Mouse (Mus musculus) retina, embryonic 14.5 days (tissue): ENCODE data around the gene Tenm2.

Experiments
- DNase-seq: peaks from one replicate; pipeline ENCODE4 v3.0.0-alpha.2; 2015; ENCODE audit warnings: low spot score

Gene Tenm2

GRCm38 (mm10) chr11:37079403-37079802 lies 156.4 kb downstream of the Tenm2 start:
- no peak for DNase-seq

- no peak for DNase-seq
Measured at GRCm38 (mm10) chr11:37076989-37077598, 158.7 kb downstream of the Tenm2 start.

- DNase-seq: no peak
Measured at GRCm38 (mm10) chr11:37075349-37075748, 160.4 kb downstream of the Tenm2 start.

- no peak for DNase-seq
Measured at GRCm38 (mm10) chr11:37065459-37065858, 170.3 kb downstream of the Tenm2 start.

GRCm38 (mm10) chr11:37046671-37047070 lies 189.1 kb downstream of the Tenm2 start:
- no peak for DNase-seq

- peak; percentile 9 for DNase-seq
Measured at GRCm38 (mm10) chr11:37041259-37041658, 194.5 kb downstream of the Tenm2 start.

- no peak for DNase-seq
Measured at GRCm38 (mm10) chr11:37039283-37039682, 196.5 kb downstream of the Tenm2 start.

GRCm38 (mm10) chr11:37031305-37032055 lies 204.3 kb downstream of the Tenm2 start:
- DNase-seq: no peak

GRCm38 (mm10) chr11:37011900-37012299 lies 223.9 kb downstream of the Tenm2 start:
- no peak for DNase-seq

- no peak for DNase-seq
Measured at GRCm38 (mm10) chr11:37009243-37009642, 226.5 kb downstream of the Tenm2 start.

GRCm38 (mm10) chr11:36997668-36998067 lies 238.1 kb downstream of the Tenm2 start:
- DNase-seq: no peak

GRCm38 (mm10) chr11:36990895-36991294 lies 244.9 kb downstream of the Tenm2 start:
- no peak for DNase-seq

GRCm38 (mm10) chr11:36988776-36989565 lies 246.8 kb downstream of the Tenm2 start:
- peak; percentile 70 for DNase-seq

- no peak for DNase-seq
Measured at GRCm38 (mm10) chr11:36974142-36974541, 261.6 kb downstream of the Tenm2 start.

- no peak for DNase-seq
Measured at GRCm38 (mm10) chr11:36958102-36958501, 277.7 kb downstream of the Tenm2 start.

- no peak for DNase-seq
Measured at GRCm38 (mm10) chr11:36941429-36941828, 294.3 kb downstream of the Tenm2 start.

- no peak for DNase-seq
Measured at GRCm38 (mm10) chr11:36940557-36941110, 295.1 kb downstream of the Tenm2 start.

GRCm38 (mm10) chr11:36929817-36930216 lies 305.9 kb downstream of the Tenm2 start:
- DNase-seq: no peak

GRCm38 (mm10) chr11:36926705-36927406 lies 308.9 kb downstream of the Tenm2 start:
- DNase-seq: no peak

- DNase-seq: no peak
Measured at GRCm38 (mm10) chr11:36919301-36919700, 316.5 kb downstream of the Tenm2 start.

GRCm38 (mm10) chr11:36911406-36911805 lies 324.4 kb downstream of the Tenm2 start:
- DNase-seq: peak; percentile 16

- DNase-seq: no peak
Measured at GRCm38 (mm10) chr11:36909036-36909435, 326.7 kb downstream of the Tenm2 start.
